Mouse (Mus musculus) lung, adult 10 weeks (tissue): ENCODE measurements around the gene Gm9. TPM values are rescaled to one million over a fixed set of nuclear protein-coding genes. Genes with fewer than 3 reads are reported as not detected.

Experiments
- polyA plus RNA-seq: library from polyadenylated mRNA; stranded (reverse); fragments of 350-450 nt; fragmentation: Illumina TruSeq; extraction: RNeasy Lipid Tissue Mini Kit (QIAGEN cat#74804); gene quantifications from one replicate; pipeline ENCODE4 v1.2.3, GENCODE M21; 2014; ENCODE audit warnings: low read depth, low replicate concordance; ENCODE audit not compliant: insufficient read depth

The Gm9 gene
- polyA plus RNA-seq: not detected

DNA sequence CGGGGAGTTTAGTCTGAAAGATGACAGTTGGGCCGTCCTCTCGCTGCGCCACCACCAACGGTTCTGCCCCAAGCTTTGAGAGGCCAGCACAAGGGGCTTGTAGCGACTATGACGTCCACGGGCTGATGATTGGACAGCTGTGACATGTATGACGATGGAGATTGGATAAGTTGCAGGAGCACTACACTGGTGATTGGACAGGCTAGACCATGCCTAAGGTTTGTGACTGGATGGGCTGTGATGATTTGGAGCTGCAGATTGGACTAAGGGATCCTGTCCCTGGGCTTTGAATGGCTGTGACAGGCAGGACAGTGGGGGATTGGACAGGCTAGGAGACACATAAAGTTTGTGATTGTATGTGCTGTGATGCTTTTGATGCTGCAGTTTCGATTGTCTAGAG, at the start of gene Gm9:
Gene Gm9, minus strand, starts transcription at position 101 of the 400 bp plus-strand sequence.

GRCm38 (mm10) chrX:37249619-37250018, 38.8 kb upstream of the Gm9 start, which contains the start of gene Rhox3a:
Rhox3a (plus strand) TSS chrX:37249919.

DNA sequence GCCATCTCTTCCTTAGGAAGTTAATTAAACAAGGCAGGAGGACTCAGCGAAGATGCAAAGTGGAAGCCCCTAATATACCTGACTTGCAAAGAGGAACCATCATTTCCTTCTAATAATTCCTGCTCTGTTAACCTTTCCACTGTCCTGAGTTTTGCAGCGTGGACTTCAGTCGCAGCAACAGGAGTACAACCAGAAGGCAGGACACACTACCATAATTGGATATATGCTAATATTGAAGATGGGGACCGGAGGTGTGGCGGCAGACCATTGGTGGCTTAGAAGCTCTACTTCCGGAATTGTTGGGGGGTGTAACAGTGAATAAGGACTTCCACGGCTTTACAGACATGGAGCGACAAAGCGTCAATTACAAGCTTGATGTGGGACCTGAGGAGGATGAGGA, 33.8 kb upstream of the Gm9 start, which contains the start of gene Rhox2a:
Gene Rhox2a, plus strand, starts transcription at position 301 of the 400 bp plus-strand sequence.

GRCm38 (mm10) chrX:37222158-37222557, 11.3 kb upstream of the Gm9 start, which contains the start of gene Rhox1:
Rhox1 (minus strand) TSS chrX:37222258.

GRCm38 (mm10) chrX:37191105-37191743, 19.6 kb downstream of the Gm9 start, which contains the start of the genes Ndufa1 and Rnf113a1:
Ndufa1 (minus strand) TSS chrX:37191163.
Rnf113a1 (plus strand) TSS chrX:37191245.

GRCm38 (mm10) chrX:37168742-37169141, 42.1 kb downstream of the Gm9 start, which contains the start of gene Akap14:
Akap14 (minus strand) TSS chrX:37168842.

Other genes with a start within 250 kb of the Gm9 start
- gene Sept6, start 219.2 kb downstream of the Gm9 start, polyA plus RNA-seq: 6.1 TPM
- gene Sowahd, start 162.2 kb downstream of the Gm9 start, polyA plus RNA-seq: not detected
- gene Rpl39, start 125.6 kb downstream of the Gm9 start, polyA plus RNA-seq: 792 TPM
- gene Upf3b, start 100.7 kb downstream of the Gm9 start, polyA plus RNA-seq: 10.3 TPM
- gene Nkap, start 84.2 kb downstream of the Gm9 start, polyA plus RNA-seq: 6.7 TPM
- gene Akap14, start 42.2 kb downstream of the Gm9 start, polyA plus RNA-seq: 2.6 TPM
- gene Ndufa1, start 19.9 kb downstream of the Gm9 start, polyA plus RNA-seq: 348 TPM
- gene Rnf113a1, start 19.8 kb downstream of the Gm9 start, polyA plus RNA-seq: 2.7 TPM
- gene Rhox1, start 11.2 kb upstream of the Gm9 start, polyA plus RNA-seq: not detected
- gene Rhox2a, start 33.9 kb upstream of the Gm9 start, polyA plus RNA-seq: not detected
- not detected for gene Rhox3a, start 38.9 kb upstream of the Gm9 start, polyA plus RNA-seq
- gene Rhox4a, start 54.3 kb upstream of the Gm9 start, polyA plus RNA-seq: not detected
- gene Rhox3a2, start 169.0 kb upstream of the Gm9 start, polyA plus RNA-seq: not detected
- gene Rhox4a2, start 179.8 kb upstream of the Gm9 start, polyA plus RNA-seq: not detected
- gene Rhox2b, start 201.0 kb upstream of the Gm9 start, polyA plus RNA-seq: not detected
- not detected for gene Rhox4b, start 221.5 kb upstream of the Gm9 start, polyA plus RNA-seq
- gene Rhox2c, start 242.6 kb upstream of the Gm9 start, polyA plus RNA-seq: not detected
- gene Rhox3c, start 247.5 kb upstream of the Gm9 start, polyA plus RNA-seq: not detected